Mouse (Mus musculus): ENCODE measurements around the gene Dgcr2.

Gene Dgcr2

GRCm38 (mm10) chr16:17911052-17911595 lies 12.8 kb upstream of the Dgcr2 start, which contains the start of gene Ess2:
Ess2 (minus strand) TSS chr16:17911348.
- peak; percentile 98 for DNase-seq (ENCODE audit: low read depth)

GRCm38 (mm10) chr16:17896091-17896490 lies 2.3 kb downstream of the Dgcr2 start:
- DNase-seq (ENCODE audit: low read depth): no peak

GRCm38 (mm10) chr16:17893923-17894322 lies 4.4 kb downstream of the Dgcr2 start, which contains the start of gene Tssk1:
Tssk1 (plus strand) TSS chr16:17894223.
- DNase-seq (ENCODE audit: low read depth): no peak

GRCm38 (mm10) chr16:17892606-17893005 lies 5.8 kb downstream of the Dgcr2 start:
- no peak for DNase-seq (ENCODE audit: low read depth)

GRCm38 (mm10) chr16:17891567-17891959 lies 6.8 kb downstream of the Dgcr2 start, which contains the start of gene Gm20518:
Gm20518 (minus strand) TSS chr16:17891671.
- DNase-seq (ENCODE audit: low read depth): peak; percentile 99

DNA sequence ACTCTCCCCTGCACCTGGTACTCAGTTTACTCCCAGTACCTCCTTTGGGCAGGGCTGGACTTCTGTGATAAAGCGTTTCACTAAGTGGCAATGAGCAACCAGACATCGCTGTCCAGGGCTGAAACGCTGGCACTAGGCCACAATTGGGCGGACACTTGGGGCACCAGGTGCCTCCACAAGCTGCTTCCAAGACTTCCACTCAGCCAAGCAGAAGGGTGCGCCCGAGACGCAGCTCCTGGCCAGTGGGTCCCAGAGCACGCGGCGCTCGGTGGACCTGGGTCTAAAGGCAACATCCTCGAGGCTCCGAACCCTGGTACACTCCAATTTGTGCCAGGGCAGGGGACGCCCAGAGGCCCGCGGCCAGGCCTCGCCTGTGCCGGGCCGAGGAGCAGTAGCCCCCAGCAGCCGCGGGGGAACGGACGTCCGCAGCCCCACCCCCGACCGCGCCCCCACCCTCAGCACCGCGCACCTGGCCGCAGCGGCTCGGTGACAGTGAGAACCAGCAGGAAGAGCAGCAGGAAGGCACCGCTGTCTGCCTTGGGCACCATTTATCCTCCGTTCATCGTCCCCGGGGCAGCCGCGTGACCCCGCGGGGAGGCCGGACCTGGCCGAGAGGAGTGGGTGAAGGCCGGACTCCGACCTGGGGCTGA lies 7.3 kb downstream of the Dgcr2 start:
- no peak for DNase-seq (ENCODE audit: low read depth)

DNA sequence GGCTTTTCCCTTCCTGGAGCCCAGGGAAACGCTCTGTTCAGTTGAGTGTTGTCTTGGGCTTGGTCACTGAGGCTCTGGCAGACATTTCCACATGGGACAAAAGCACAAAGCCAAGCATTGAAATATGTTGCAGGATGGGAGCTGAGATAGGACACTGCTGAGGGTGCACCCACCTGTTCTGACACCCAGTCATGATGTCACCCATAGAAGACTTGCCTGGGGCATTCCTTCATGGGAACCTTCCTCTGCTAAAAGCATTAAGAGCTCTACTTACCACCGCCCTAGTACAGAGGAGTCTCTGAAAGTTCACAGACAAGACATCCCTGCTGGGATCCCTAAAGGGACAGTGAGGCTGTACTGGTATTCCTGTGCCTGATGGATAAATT lies 8.0 kb downstream of the Dgcr2 start:
- DNase-seq (ENCODE audit: low read depth): peak; percentile 25

GRCm38 (mm10) chr16:17889689-17890341 lies 8.5 kb downstream of the Dgcr2 start:
- no peak for DNase-seq (ENCODE audit: low read depth)

GRCm38 (mm10) chr16:17884116-17884515 lies 14.2 kb downstream of the Dgcr2 start:
- DNase-seq (ENCODE audit: low read depth): no peak

GRCm38 (mm10) chr16:17882196-17882595 lies 16.2 kb downstream of the Dgcr2 start:
- DNase-seq (ENCODE audit: low read depth): no peak

DNA sequence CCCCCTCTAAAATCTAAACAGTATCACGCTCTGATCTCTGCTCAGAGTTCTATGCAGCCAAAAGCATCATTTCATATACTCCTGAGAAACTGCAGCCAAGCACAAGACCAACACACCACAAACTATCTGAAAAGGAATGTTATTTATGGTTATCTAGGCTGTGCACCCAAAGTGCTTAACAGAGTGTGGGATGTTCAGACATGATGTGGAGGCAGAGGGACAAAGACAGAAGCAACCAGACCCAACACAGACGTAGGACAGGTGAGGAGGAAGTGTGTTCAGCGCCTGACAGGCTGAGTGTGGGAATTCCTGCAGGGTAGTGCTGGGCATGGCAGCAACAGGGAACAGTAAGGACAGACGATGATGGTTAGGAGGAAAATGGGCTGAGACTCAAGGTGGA lies 18.8 kb downstream of the Dgcr2 start:
- DNase-seq (ENCODE audit: low read depth): no peak

DNA sequence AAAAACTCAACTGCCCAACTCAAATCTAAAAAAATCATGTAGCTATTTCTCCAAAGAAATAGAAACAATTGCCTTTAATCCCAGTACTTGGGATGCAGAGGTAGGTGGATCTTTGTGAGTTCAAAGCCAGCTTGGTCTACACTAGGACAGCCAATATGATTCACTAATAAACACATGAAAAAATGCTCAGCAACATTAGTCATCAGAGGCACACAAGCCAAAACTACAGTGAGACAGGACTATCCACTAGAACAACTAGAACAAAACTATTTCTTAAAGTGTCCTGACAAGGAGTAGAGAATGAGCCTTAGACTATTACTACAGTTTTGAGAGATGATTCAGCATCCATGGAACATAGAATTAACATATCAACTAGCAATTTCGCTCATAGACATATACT lies 22.3 kb downstream of the Dgcr2 start:
- no peak for DNase-seq (ENCODE audit: low read depth)

DNA sequence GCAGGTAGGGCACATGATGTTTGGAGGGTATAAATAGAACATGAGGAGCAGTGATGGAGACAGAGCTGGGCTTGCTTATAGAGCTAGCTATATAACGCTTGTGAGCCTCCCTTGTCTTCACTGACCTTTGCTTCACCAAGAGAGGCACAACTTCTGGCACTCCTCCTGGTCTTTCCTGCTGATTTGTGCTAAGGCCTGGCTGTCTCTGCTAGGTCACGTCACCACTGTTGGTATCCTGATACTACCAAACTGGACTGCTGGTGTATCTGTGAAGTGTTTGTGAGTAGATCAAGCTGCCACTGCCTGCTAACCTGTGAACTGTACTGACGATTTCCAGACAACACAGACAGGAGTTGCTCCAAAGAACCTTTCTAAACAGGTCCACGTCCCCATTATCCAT lies 23.2 kb downstream of the Dgcr2 start:
- no peak for DNase-seq (ENCODE audit: low read depth)

DNA sequence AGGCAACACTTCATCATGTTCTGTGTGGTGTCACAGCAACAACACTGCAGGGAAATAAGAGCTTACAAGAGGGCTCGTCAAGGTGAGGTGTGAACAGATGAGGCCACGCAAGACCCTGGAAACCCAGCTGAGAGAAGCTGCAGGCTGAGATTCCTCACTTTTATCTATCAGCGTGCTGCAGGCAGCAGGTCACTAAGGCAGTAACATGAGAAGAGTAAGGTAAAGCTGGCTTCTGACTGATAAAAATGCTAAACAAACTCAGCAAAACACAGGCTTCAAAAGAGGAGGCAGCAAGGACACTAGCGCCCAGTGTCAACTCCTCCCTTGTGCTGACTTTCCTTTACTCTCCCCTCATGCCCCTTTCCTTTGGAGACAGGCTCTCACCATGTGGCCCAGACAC lies 25.4 kb downstream of the Dgcr2 start:
- DNase-seq (ENCODE audit: low read depth): no peak

- DNase-seq (ENCODE audit: low read depth): no peak
Observed at GRCm38 (mm10) chr16:17871248-17871647, 27.1 kb downstream of the Dgcr2 start.

GRCm38 (mm10) chr16:17865770-17866169 lies 32.6 kb downstream of the Dgcr2 start:
- DNase-seq (ENCODE audit: low read depth): peak; percentile 7

DNA sequence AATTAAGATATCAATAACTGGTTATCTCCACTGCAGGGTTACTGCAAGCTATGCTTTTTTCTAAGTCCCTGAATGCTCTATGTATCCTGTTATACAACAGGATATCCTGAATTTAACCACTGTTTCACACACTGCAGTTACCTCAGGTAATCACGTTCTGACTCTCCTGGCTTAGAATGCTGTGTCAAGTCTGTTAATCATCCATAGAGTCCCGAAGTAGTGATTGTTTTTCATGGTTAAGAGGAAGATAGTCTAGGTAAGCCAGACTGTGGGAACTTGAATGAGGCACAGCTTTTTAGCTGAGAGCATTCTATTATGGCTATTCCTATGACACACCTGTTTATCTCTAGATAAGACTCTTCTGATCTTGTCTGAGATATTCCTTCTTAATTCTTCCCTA lies 33.1 kb downstream of the Dgcr2 start:
- DNase-seq (ENCODE audit: low read depth): peak; percentile 16

- peak; percentile 52 for DNase-seq (ENCODE audit: low read depth)
Observed at GRCm38 (mm10) chr16:17858592-17858991, 39.8 kb downstream of the Dgcr2 start.

GRCm38 (mm10) chr16:17857157-17857556 lies 41.2 kb downstream of the Dgcr2 start:
- DNase-seq (ENCODE audit: low read depth): no peak

DNA sequence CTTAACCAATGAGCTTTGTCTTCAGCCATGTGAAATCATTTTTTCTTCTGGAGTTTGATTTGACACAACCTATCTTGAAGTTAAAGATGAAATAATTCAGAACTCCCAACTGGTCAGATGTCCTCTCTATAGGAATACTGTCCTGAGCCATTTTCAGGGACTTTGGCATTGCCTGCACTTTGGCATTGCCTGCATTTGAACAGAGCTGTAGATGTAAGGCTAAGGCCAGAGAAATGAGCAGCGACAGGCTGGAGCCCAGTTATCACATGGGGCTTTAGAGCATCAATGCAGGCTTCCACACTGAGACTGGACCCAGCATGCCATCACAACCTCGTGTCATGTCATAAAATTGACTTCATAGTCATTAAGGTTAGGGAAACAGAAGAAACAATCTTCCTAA lies 45.1 kb downstream of the Dgcr2 start:
- no peak for DNase-seq (ENCODE audit: low read depth)

GRCm38 (mm10) chr16:17851860-17852259 lies 46.5 kb downstream of the Dgcr2 start:
- DNase-seq (ENCODE audit: low read depth): no peak

DNA sequence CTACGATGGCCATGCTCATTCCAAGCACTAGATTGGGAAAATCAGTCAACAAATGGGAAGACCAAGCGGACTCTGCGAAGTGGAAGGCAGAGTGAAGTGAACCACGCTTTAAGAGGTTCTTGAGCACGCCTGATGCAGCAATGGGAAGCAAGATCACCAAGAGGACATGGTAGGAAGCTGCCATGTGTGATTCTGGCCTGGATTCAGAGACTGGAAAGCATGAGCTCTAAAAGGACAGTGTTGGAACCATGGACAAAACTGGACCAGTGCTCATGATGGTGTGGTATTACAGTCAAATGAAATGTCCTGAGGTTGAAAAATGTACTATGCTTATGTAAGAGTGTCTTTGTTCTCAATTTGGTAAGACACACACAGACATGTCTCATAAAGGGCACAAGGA lies 47.0 kb downstream of the Dgcr2 start:
- no peak for DNase-seq (ENCODE audit: low read depth)

DNA sequence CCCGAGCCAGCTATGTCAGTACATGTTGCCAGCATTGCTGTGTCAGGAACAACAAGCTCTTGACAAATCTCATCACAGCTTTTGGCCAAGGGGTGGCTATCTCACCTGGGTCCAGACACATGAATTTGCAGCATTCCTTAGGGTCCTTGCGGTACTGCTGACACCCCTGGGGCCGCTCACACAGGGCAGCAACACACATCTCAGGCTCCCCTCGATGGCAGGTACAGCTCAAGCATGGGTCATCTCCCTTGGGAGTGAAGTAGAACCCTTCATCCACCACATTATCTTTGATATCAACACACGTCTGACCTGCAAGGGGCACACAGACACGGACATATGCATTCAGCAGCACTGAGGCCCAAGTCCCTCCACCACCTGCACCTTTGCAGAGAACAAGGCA lies 48.9 kb downstream of the Dgcr2 start:
- no peak for DNase-seq (ENCODE audit: low read depth)

Measured in induced T-regulatory cell, adult 2 months (primary cell).